Mouse (Mus musculus): ENCODE data around the gene Scgb1a1.
"Not testable (repeated sequence)": the region's sequence is repeated elsewhere in the genome, so short reads cannot be mapped to it uniquely, and the experiment has no call there.

The Scgb1a1 gene

DNA sequence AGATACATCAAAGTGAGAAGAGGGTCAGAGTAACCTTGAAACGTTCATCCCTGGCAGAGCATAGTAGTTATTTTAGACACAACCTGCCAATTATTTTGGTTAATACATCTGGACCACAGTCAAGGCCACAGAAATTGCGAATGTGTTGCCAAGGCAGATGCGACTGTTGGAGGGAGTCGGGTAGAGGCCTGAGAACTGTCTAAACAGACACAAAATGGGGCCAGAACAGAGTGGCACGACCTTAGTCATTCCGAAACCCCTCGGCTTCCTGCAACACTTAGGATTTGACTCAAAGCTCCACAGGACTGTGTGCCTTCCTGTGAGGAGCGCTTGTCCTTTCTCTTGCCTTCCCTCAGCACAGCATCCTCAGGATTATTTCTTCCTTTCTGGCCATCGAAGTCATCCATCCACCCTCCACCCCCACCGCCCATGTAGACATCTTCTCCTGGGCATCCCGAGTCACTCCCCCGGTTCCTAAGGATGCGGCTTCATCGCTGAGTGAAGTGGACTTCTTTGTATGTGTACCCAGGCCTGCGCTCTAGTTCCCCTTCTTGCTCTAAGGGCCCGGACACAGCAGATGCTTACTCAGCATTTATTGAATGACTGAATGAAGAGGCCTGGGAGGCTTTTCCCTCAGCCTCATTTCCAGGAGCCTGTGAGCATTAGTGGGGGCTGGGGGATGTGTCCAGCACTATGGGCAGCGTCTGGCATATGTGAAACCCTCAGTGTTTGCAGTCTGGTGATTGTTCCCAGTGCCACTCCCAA lies 12.7 kb upstream of the Scgb1a1 start:
- DNase-seq = peak; percentile 6

DNA sequence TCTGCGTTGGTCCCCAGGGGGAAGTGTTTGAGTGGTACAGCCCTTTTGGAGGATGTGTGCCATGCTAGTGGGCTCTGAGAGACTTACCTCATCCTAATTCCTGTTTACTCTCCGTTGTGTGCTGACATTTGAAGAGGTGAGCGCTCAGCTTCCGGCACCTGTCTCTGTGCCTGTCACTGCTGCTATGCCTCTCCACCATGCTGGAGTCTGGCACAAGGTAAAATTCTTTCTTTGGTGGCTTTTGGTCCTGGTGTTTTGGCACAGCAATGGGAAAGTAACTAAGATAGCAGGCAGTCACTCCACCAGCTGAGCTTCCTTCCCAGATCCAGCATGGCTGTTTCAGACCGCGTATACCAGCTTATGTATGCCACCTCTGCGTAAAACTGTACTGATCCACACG lies 12.0 kb upstream of the Scgb1a1 start:
- no peak for DNase-seq

DNA sequence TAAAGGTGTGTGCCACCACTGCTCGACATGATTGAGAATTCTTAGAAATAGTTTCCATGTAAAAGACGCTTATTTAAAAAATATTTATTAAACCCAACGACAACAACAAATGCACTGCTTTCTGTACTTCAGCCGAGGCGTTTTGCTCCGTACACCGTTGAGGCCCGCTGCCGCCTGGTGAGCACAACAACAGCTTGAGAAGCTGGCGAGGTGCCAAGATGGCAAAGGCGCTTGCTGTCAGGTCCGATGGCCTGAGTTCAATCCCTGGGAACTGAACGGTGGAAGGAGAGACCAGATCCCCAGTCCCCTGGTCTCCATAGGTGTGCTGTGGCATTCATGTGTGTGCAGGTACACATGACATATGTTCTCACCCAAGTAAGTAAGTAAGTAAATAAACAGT lies 9.7 kb upstream of the Scgb1a1 start:
- DNase-seq = peak; percentile 22

DNA sequence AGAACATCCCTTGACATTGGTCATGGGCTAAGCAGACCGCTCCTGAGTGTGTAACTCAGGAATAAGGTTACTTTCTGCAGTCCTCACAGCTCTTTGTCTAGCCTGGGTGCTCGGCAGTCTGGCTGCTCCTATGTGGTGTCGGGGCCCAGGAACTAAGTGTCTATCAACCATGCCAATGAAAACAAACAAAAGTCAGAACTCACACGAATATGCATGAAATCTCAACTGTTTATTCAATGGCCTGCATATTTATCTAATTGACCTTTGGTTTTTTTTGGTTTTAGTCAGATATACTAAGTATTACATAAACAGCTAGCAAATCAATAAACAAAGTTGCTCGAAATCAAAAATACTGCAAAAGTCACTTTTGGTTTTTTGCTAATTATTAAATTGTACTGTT lies 7.4 kb upstream of the Scgb1a1 start:
- DNase-seq = no peak

DNA sequence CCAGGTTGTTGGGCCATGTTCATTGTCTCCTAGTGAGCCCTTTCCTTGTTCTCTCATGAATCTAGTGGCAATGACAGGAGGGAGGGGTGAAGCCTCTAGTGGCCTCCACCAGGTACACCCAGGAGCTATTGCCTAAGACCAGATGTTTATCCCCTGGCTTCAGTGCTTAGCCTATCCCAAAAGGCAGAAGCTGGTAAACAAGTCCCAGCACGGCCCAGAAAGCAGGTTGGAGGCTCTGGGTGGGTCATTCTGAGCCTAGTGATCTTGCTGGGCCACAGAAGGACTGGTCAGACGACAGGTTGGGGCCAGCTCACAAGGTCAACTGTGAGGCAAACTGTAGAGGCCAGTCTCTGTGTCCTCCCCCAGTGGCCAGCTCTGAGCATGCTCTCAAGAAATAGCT lies 3.0 kb upstream of the Scgb1a1 start:
- DNase-seq = no peak

DNA sequence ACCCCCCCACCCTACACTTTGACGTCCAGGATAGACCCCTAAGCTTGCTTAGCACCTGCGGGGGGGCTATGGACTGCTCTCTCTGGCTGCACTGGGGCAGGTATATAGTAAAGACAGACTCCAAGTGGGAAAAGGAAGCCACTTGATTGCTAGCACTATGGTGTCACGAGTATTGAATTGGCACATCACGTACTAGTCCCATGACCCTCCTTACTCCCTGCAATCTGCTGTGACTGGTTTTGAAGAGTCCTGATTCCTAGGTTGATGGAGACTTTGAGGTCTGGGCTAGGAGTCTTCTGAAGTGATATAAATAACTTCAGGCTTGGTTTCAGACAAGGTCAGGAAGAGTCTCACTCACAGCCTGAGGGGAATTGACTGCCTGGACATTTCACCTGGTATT lies 2.4 kb upstream of the Scgb1a1 start:
- no peak for DNase-seq

DNA sequence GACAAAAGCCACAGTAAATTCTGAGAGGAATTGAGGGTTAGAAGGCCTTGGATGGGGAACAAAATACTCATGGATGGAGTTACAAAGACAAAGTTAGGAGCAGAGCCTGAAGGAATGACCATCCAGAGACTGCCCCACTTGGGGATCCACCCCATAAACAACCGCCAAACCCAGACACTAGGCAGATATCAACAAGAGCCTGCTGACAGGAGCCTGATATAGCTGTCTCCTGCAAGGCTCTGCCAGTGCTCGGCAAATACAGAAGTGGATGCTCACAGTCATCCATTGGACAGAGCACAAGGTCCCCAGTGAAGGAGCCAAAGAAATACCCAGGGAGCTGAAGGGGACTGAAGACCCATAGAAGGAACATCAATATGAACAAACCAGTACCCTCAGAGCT lies 3.9 kb downstream of the Scgb1a1 start:
- not testable (repeated sequence) for DNase-seq

DNA sequence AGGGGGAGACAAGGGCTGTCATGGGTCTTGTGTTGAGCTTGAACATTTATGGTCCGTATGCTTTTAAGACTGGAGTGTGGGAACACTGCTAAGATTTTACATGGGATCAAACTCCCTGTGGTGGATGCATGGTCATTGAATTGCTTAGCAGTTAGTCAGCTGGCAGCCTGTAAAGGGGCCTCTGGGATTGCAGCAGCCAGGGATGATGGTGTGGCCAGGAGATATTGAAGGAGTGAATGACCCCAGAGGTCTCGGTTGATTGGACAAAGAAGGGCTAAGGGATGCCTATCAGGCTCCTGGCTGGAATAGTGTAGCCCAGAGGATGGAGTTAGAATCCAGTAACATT lies 4.8 kb downstream of the Scgb1a1 start:
- DNase-seq = no peak

DNA sequence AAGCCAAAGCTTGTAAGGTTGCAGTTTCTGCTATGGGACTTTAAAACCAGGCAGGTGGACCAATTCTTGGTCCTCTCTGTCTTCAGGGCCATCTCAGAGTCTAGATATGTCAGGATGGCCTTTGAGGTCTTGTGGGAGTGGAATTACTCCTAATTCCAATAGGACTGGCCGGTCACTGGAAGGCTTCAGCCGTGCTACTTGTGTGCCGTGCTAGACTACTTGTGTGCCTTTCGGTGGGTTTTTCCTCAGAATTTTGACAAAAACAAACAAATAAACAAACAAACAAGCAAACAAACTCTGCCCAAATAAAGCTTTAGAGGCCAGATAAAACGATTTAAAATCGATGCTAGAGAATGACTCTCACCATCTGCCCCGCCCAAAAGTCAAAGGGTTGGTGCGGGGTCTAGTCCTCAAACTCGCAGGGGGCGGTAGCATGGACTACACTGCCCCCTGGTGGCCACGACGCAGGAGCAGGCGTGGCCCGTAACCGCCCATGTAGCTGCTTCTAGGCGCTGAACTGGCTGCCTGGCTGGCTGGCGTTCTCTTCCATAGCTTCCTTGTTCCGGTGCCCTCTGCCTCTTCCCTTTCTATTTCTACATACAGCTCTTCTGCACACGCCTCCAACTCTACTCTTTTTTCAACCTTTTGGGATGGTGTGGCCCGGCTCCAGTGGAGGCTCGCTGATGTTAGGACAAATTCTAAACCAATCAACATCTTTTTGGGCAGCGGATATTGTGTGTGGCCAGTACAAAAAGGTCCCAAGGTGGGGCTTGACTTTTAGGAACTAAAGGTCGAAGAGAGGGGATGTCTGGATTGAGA lies 5.4 kb downstream of the Scgb1a1 start:
- peak; percentile 89 for DNase-seq

DNA sequence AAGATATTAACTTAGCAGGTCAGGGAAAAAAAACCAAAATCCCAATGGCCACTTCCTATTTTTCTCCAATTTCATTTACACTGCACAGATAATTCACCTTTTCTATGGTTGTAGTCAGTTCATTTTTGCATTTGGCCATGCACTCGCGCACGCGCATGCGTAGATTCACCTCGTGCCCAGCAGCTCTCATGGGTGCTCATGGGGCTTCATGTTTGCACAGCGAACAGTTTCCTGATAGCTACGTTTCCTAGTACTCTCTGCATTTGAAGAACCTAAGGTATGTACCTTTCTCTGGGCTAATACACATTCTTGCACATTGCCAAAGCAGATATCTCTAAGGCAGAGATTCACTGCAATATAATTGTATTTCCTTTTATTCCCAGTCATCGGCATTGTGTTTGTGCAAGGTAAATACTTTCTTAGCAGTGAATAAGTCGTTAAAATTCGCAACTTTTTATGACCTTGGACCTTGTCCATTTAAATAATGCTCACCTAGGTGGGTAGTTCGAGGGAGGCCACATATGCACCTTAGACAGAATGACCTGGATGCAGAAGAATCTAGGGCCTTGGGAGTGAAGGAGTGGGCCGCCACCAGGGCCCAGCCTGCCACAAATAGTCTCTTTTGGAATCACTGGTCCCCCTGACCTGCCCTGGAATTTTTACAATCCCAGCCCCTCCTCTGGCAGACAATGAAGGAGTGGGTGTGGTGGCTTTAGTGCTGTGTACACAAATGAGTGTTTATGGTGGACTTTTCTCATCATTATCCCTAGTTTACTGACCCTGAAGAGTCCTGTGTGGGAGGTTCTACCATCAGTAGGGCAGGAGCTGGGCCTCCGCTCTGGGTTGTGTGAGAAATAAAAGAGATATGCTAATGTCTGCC lies 6.2 kb downstream of the Scgb1a1 start:
- DNase-seq = no peak

DNA sequence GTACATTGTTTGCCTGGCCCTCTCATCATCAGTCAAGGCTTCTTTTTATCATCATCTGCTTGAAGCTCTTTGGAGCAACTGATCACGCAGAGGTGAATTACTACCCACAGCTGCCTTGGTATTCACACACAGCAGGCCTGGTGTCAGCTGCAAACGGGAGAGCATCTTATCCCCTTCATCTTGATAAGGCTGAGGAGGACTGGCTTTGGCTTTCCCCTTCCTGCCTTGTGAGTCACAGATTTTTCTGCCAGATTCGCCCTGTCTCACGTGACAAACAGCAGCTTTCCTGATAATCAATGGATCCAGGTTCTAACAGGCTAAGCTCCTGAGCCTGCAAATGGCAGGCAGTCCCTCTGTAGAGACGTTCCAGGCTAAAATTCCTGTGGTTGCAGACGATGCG lies 7.8 kb downstream of the Scgb1a1 start:
- DNase-seq = no peak

DNA sequence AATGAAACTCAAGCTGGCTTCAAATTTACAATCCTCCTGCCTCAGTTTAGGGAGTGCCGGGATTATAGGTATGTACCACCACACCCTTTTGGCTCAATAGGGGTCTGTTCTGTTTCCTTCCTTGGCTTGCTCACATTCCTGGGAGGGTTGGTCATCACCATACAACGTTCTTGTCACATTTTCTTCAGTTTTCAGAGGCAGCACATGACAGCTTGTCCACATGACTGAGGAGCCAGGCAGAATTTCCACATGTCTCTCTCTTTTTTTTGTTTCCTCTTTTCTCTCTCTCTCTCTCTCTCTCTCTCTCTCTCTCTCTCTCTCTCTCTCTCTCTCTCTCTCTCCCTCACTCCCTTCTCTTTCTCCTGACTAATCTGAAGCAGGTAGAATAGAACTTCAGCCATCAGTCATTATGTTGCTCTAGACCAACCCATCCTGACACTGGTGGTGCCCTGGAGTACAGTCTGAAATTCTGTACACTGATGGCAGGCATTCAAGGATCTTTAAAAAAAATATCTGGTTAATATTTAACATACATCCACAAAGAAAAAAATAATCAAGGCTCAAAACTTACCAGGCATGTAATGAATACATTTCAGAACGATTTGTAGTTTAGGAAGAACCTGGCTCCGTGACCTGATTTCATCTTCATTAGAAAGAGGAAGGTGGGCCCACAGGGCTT lies 10.6 kb downstream of the Scgb1a1 start:
- no peak for DNase-seq

DNA sequence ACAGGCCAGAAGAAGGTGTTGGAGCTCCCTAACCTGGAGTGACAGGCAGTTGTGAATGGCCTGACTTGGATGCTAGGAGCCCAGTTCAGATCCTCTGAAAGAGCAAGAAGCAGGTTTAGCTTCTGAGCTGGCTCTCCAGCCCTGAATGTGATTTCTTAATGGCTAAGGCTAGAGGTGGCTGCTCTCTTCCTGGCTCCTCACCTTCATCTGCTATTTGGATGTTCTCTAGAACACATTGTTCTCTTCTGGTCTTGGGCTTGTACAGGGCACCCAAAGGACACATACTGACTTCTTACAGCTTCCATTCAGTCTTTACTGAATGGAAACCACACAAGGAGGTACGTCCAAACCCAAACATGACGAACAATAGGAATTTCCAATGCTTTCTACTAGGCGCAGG lies 11.7 kb downstream of the Scgb1a1 start:
- DNase-seq = no peak

DNA sequence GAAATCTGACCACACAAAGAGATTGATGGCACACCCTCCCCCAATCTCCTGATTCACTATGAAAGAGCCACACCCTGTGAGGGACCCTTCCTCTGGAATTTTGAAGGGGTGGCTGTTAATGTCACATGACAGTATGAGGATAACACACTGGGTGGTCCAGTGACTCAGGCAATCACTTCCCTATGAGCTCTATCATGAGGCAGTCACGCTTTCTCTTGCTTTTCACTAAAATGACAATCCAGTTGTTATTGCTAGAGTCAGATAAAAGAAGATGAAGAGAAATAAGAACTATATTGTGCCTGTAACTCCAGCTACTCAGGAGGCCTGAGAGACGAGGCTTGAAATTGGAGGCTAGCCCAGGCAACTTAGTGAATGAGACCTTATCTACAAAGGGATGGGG lies 12.2 kb downstream of the Scgb1a1 start:
- peak; percentile 31 for DNase-seq

DNA sequence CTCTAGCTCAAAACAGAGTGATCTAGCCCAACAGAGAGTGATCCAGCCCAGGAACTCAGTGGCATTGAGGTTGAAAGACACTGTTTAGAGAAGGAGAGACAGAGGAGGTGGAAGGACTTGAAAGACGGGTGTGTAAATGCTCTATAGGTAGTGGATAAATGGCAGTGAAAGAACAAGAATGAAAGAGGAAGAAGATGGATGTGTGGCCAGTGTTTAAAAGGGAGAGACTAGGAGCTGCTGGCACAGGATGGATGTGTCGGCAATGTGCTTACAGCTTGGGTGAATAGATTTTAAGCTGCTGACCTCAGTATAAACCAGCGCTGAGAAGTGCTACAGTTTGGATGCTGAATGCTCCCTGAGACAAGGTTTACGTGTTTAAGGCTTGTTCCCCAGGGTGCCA lies 13.3 kb downstream of the Scgb1a1 start:
- no peak for DNase-seq

DNA sequence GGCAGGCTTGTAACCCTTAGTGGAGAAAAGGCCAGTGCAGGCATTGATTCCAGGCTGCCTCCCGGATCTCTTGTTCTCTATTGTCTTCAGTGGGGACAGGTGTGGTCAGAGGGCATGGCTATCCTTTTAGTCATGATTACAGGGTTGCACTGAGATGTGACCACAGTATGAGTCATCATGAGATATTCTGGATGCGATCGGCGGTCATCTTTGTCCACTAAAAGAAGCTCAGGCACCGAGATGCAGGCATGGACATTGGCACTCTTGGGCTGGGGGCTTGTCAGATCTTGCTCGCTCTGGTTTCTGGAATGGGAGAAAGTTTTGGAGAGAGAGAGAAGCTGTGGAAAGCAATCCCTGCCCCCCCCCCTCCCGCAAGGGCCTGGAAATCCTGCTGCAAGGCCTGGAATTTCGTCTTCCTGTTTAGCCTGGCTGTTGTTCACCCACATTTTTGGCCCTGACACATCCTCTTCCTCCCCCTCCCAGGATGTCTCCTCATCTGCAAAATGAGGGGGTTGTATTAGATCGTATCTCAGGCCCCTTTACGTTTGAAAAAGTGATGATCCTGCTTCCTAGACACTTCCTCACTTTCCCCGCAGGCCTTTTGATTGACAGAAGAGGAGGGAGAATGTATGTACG lies 13.9 kb downstream of the Scgb1a1 start:
- no peak for DNase-seq

DNA sequence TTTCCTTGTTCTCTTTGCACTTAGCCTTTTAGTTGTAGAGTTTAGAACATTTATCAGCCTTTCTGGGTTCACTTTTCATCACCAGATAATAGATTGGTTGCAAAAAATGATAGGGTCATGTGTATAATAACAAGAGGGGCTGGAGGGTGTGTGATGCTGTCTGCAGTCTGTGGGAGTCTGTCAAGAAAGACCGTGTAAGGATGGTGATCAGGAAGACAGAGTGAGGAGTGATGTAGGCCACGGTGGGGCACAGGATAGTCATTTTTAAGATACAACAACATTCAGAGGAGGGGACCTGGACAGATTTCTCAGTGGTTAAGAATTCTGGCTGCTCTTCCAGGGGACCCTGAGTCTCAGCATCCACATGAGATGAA lies 15.6 kb downstream of the Scgb1a1 start:
- no peak for DNase-seq

DNA sequence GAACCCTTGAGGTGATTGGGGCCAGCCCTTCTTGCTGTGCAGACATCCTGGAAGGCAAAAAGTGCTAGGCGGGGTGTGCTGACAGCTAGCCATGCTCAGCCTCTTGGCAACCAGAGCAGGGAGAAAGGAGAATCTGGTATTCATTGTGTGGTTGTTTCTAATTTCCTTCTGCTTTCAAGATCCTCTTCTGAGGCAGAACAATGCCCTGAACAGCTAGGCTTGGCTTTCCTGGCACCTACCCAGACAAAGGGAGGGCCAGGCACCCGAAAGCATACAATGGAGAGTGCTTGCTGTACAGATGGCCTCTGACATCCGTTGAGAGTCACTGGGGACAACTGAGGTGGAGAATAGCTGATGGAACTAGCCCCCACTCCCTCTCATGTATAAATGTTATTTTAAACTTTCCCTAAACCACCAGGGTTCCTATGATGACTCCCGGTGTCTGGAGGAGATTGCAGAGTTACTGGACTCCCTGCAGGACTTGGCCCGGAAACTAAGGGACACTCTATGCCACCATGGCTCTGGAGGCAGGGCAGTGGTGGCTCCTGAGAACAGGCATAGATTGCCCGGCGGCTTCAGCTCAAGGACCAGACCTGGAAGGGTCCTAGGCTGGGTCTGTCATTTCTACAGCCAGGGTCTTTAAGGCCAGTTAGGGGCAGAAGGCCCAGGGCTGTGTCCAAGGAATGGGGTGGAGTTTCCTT lies 16.2 kb downstream of the Scgb1a1 start:
- peak; percentile 67 for DNase-seq

DNA sequence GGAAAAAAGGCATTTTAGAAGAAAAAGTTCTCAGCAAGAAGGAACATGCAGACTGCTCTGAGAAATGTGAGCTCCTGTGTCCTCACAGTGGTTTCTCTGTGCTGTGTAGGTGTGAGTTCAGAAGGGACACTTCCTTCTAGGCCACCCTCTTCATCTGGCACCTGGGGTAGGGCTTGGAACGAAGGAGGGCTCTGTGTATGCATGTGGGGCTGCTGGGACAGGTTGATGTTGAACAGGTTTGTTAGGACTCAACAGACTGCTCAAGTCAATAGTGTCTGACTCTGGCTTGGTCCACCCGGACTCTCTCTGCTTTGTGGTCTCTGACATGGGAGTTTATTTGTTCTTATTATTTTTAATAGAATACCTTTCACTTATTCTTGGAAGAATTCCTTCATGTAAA lies 17.4 kb downstream of the Scgb1a1 start:
- no peak for DNase-seq

DNA sequence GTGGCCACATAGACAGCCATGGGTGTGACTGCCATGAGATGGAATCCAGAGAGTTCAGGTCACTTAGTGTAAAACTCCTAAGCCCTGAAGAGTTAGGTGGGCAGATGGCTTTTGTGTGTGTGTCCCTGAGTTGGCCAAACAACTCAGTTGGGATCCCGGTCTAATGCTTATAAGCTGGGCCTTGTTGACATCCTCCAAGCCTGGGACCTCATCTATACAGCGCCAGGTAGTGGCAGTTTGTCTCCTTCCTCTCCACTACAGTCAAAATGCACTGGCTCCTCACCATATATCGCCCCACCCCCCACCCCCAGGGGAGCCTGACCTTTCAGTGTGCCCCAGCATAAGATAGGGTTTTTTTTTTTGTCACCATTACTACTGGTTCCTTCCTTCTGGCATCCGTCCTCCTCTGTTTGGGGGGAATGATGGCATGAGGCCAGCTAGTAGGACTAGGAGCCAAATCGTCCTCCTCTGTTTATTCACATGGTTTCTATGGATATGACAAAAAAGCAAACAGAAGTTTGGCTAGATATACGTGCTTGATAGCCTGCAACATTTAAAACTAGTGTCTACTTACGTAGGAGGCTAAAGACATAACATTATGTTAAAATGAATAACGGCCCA lies 18.0 kb downstream of the Scgb1a1 start:
- DNase-seq = no peak

DNA sequence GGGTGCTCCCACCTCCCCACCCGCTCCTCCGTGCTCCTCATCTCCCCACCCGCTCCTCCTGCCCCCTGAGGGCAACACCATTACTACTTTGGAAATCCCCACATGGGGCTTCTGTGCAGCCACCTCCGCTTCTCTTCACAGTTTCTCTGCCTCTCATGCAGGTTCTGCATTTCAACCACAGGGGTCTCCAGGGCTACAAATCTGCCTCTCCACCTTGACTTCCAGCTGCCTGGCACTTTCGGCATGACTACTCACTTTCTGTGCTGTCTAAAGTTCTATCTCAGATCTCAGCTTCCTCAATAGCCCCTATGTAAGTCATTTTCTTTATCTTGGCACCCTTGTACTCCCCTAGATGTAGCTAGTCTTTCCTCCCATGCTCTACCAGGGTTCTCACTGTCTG lies 20.5 kb downstream of the Scgb1a1 start:
- DNase-seq = no peak

Data from retina, postnatal 1 day (tissue).